Mouse (Mus musculus): Measurements from ENCODE around the gene Chfr. TPM values are rescaled to one million over a fixed set of nuclear protein-coding genes. Genes with fewer than 3 reads are reported as not detected.
"Not testable (repeated sequence)": the region's sequence is repeated elsewhere in the genome, so short reads cannot be mapped to it uniquely, and the experiment has no call there.

Chfr gene
- total RNA-seq, 2 experiments from 2014 or later: 48.3 to 54.5 TPM

- DNase-seq (ENCODE audit: low spot score in 2 of 2): peak; percentile 87 to 92
Observed at GRCm38 (mm10) chr5:110107581-110108304, 27.9 kb upstream of the Chfr start, which contains the start of gene Gtpbp6. Gene Gtpbp6, minus strand, starts transcription at chr5:110108197.

- DNase-seq (ENCODE audit: low spot score in 2 of 2): no peak
Observed at GRCm38 (mm10) chr5:110108305-110108628, 27.4 kb upstream of the Chfr start.

DNA sequence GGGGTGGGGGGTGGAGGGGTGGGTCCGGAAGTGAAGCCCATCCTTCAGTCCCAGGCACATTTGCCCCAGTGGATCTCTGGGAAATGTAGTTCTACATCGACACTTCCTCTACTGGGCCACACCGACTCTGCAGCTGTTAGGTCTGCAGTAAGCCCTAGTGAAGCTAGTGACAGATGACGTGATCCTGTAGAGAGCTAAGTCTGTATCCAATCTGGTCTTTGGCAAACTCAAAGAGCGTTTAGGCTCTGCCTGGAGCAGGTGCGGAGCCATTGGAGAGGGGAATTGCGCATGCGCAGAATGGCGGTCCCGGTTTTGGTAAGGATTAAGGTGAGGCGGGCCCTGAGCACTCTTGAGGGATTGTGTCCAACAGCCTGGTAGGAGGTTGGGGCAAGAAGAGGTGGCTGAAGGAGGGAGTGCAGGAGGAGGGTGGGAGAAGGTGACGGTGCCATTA, 25.6 kb upstream of the Chfr start, which contains the start of gene Zfp605:
Zfp605 (plus strand) TSS at position 102 of the 451 bp plus-strand sequence.
- peak; percentile 75 to 80 for DNase-seq (ENCODE audit: low spot score in 2 of 2)

DNA sequence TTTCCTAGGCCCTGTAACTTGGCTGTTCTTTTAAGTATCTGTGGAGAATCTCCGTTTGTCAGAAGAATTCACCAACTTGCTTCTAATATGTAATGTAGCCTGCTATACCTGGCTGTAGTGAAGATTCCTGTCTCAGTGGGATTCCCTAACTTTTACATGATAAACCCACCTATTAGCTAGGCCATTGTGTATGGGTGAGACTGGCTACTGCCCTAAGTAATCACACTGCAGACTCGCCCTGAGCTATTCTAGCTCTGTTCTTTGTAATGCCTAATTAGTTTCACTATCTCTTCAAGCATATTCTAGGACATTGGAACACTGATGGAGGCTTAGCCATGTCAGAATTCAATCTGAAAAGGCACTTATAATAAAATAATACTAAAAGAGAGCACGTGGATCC, 13.3 kb upstream of the Chfr start:
- DNase-seq (ENCODE audit: low spot score in 2 of 2): not testable (repeated sequence)

DNA sequence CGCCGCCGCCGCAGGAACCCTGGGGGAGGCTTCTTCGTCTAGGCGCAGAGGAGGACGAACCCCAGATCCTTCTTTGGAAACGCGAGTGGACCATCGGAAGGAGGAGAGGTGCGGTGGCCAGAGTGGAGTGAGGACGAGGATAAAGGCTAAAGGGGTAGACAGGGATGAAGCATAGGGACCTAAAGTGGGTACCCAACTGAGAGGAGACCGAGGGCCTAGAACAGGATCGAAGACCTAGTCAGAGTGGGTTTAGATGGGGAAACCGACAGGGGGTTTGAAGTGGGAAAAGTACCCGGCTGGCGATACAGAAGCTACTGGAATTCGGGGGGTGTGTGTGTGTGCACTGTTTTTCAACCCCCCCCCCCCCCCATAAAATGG, 434 bp downstream of the Chfr start:
- no peak for DNase-seq (ENCODE audit: low spot score in 2 of 2)

GRCm38 (mm10) chr5:110137816-110138215, 2.2 kb downstream of the Chfr start:
- no peak for DNase-seq (ENCODE audit: low spot score in 2 of 2)

DNA sequence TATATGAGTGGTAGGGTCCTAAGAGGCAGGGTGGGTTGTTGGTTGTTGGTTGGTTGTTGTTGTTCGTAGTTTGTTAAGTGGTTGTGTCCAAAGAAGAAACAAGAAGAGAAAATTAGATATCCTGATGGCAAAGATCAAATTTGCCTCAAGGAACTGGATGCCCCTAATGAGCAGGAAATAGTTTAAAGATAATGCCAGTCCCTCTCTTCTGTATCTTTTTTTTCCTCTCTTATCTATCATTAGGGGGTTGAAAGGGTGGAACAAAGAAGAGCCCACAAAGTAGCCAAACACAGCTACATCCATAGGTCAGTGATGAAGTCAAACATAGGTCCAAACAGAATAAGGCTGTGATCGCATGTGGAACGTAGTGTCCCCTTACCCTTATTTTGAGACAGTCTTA, 3.7 kb downstream of the Chfr start:
- no peak for DNase-seq (ENCODE audit: low spot score in 2 of 2)

- no peak for DNase-seq (ENCODE audit: low spot score in 2 of 2)
Observed at GRCm38 (mm10) chr5:110140424-110140823, 4.8 kb downstream of the Chfr start.

- DNase-seq (ENCODE audit: low spot score in 2 of 2): no peak
Observed at GRCm38 (mm10) chr5:110142309-110142708, 6.7 kb downstream of the Chfr start.

DNA sequence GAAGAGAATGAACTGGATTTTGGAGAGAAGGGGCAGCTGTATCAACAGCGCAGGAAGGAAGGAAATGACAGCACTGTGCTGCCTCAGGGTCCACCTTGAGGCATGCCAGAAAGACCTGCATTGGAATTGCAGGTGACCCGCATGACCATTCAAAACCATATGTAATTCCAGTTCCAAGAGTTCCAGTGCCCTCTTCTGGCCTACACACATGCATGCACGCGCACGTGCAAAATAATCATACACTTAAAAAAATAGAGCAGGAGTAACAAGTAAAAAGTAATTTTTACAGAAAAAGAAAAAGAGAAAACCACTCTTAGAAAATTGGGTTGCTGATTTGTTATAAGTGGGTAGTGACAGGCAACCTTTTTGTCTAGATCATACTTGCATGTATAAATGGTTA, 7.4 kb downstream of the Chfr start:
- DNase-seq (ENCODE audit: low spot score in 2 of 2): no peak

- DNase-seq (ENCODE audit: low spot score in 2 of 2): no peak
Observed at GRCm38 (mm10) chr5:110169374-110169773, 33.7 kb downstream of the Chfr start.

- DNase-seq (ENCODE audit: low spot score in 2 of 2): peak; percentile 81 to 83
Observed at GRCm38 (mm10) chr5:110176362-110177020, 40.8 kb downstream of the Chfr start, which contains the start of gene Golga3. Gene Golga3, plus strand, starts transcription at chr5:110176701.

GRCm38 (mm10) chr5:110177021-110177420, 41.4 kb downstream of the Chfr start:
- DNase-seq (ENCODE audit: low spot score in 2 of 2): peak in 1 of 2 experiments; percentile 4

DNA sequence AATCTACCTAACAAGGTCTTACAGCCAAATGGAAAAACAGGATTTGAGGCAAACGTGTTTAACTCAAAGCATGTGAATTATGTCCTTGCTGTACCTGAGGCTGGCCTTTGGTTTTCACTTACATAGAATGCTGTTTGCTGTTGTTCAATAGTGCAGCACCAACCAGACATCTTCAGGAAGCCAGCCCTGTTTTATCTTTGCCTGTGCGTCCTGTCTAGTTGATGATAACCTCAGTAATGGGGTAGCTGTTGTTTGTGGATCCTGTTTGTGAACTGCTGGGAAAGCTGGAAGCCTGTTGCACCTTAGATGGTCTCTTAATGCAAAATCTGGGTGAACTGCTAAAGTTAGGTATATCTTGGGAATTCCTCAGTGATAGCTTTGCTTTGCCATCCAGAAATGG, 43.0 kb downstream of the Chfr start:
- DNase-seq (ENCODE audit: low spot score in 2 of 2): no peak

DNA sequence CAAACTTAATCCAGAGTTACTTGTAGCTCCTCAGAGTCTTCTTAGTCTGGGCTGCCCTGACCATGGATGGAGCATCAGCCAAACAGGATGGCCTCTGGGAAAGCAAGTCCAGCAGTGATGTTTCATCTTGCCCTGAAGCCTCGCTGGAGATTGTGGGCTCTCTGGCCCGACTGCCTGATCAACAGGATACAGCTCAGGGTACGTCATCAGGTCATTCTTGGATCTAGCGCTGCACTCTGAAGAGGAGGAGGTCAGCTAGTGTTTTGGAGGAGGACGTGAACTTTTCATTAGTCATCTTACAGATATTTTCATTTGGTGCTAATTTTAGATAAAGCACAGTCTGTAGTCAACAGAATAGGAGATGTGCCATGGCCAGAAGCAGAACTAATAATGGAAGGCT, 46.1 kb downstream of the Chfr start:
- DNase-seq (ENCODE audit: low spot score in 2 of 2): no peak

- DNase-seq (ENCODE audit: low spot score in 2 of 2): no peak
Observed at GRCm38 (mm10) chr5:110203164-110203895, 67.7 kb downstream of the Chfr start.

GRCm38 (mm10) chr5:110204777-110205176, 69.1 kb downstream of the Chfr start:
- DNase-seq (ENCODE audit: low spot score in 2 of 2): no peak

- no peak for DNase-seq (ENCODE audit: low spot score in 2 of 2)
Observed at GRCm38 (mm10) chr5:110211312-110211711, 75.7 kb downstream of the Chfr start.

DNA sequence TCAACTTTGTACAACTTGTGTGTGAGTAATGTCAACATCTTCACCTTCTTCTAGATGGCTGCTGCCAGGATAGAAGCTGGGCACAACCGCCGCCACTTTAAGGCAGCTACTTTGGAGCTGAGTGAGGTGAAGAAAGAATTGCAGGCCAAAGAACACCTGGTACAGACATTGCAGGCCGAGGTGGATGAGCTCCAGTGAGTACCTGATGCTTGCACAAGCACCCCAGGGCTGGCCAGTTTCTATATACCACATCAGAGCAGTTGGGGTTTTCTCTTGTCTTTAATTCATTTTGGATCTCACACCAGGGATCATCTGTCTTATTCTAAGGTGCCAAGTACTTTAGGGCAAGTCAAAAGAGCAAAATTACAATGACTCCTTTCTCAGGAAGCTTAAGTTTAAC, 81.1 kb downstream of the Chfr start:
- no peak for DNase-seq (ENCODE audit: low spot score in 2 of 2)

GRCm38 (mm10) chr5:110220331-110220730, 84.7 kb downstream of the Chfr start:
- no peak for DNase-seq (ENCODE audit: low spot score in 2 of 2)

All from adrenal gland, postnatal 4 days (tissue).